Mouse (Mus musculus): ENCODE data around the gene Atg9a. TPM values are rescaled to one million over a fixed set of nuclear protein-coding genes. Genes with fewer than 3 reads are reported as not detected.

The Atg9a gene
- polyA plus RNA-seq, 1 experiment from 2014 or later, result 62.1 TPM

DNA sequence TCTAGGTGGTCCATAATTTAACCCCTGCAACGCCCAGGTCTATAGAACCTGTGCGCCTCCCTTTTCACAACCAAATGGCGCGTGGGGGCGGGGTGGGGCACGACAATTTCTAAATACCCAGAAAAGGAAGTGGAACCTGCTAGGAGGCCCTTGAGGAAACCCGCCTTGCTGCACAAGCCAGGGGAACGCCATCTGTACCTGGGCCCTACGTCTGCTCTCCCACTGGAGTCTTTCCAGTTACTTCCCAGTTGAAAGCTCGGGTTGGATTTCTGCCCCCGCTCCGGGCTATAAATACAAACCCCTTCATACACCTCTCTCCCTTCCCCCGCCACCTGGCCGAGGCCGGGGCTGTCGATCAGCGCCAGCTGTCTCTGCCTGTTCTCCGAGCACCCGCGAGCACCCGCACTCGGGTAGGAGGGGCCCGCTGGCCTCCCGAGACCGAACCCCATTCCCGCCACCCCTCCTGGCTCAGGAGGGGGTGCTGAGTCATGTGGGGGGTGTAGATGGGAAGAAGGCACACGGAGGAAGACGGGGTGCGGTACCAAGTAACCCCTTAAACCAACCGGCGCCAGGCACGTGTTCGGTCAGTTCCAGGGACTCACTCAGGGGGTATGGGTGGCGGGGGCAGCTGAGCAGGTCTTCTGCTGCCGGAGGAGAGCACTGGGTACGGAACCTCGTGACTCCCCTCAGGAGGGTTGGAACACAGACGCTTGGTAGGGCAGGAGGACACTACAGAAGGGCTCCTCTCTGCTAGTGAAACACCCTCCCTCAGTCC lies 26.4 kb upstream of the Atg9a start:
- WGBS, result 4% methylated on average over 36 of the region's 38 CpGs
- peaks cover 16% of the 10 kb centered on the region for H3K27me3 ChIP-seq (replicated peaks; ENCODE audit: control insufficient read depth, insufficient read depth, low read length)
- H3K27ac ChIP-seq (ENCODE audit: low read depth, low read length), result no peak overlapping the region

DNA sequence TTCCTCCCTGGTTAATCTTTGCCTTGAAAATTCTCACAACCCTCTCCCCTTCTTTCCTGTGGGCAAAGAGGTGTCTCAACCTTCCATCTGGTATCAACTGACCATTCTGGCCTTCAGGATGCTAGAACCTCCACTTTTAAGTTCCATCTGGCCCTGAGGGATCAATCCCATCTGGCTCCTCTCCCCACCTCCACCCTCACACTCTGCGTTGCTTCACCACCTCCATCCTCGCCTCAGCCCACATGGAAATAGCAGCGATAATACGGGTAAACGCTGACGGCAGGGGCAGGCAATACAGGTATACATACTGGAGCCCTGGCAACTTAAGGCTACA lies 25.9 kb upstream of the Atg9a start:
- Histone ChIP-seq H3K27ac (ENCODE audit: low read depth, low read length) (no peak overlapping the region), H3K27me3 (replicated peaks; ENCODE audit: control insufficient read depth, insufficient read depth, low read length) (peaks cover 16% of the 10 kb centered on the region), H3K4me2 (ENCODE audit: low read length) (peak overlapping the region; percentile 89), H3K4me3 (ENCODE audit: low read length) (peak overlapping the region; percentile 56), H3K9me3 (ENCODE audit: control insufficient read depth, low read length) (no peaks in the 10 kb centered on the region), H3K9ac (ENCODE audit: low read depth, low read length) (no peak overlapping the region; the same call in 1 of the 2 replicates), H3K36me3 (ENCODE audit: control insufficient read depth, insufficient read depth, low read length) (peaks cover 19% of the 10 kb centered on the region), H3K4me1 (ENCODE audit: control insufficient read depth, insufficient read depth, low read depth, low read length) (peaks cover 10% of the 10 kb centered on the region)
- 6% methylated on average over 6 of the region's 6 CpGs for WGBS
- no peak for ATAC-seq

More for the DNA sequence above, 26.4 kb upstream of the Atg9a start:
- peaks cover 13% of the 10 kb centered on the region for H3K36me3 ChIP-seq (ENCODE audit: control insufficient read depth, insufficient read depth, low read length)
- peak overlapping the region; percentile 66 for H3K9ac ChIP-seq (ENCODE audit: low read depth, low read length)
- H3K4me1 ChIP-seq (ENCODE audit: control insufficient read depth, insufficient read depth, low read depth, low read length), result peaks cover 9% of the 10 kb centered on the region
- ATAC-seq, result peak; percentile 48
- no peaks in the 10 kb centered on the region for H3K9me3 ChIP-seq (ENCODE audit: control insufficient read depth, low read length)
- peak overlapping the region; percentile 89 for H3K4me2 ChIP-seq (ENCODE audit: low read length)
- H3K4me3 ChIP-seq (ENCODE audit: low read length), result peak overlapping the region; percentile 56

DNA sequence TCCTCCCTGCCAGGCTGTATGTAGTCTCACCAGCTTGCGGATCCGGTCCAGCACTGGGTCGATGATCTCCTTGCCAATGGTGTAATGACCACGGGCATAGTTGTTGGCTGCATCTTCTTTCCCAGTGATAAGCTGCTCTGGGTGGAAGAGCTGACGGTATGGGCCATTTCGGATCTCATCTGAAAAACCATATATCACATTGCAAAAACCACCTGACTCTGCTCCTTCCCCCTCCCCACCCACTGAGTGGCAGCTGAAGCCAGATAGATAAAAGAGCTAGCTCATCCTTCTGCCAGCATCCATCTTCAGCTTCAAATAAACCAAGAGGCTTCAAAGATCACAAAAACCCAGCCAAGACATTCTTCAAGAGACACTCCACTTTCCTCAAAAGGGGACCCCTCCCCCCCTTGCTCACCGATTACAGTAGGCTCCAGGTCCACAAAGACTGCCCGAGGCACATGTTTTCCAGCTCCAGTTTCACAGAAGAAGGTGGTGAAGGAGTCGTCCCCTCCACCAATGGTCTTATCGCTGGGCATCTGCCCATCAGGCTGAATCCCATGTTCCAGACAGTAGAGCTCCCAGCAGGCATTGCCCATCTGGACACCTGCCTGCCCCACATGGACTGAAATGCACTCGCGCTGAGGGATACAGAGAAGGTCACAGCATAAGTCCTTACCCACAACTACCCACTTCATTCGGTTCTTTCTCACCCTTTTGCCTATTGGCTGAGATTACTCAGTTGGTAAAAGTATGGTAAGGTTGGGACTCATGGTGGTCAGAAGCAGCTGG lies 25.0 kb upstream of the Atg9a start:
- Histone ChIP-seq H3K9me3 (ENCODE audit: control insufficient read depth, low read length) (no peaks in the 10 kb centered on the region), H3K9ac (ENCODE audit: low read depth, low read length) (no peak overlapping the region), H3K27ac (ENCODE audit: low read depth, low read length) (no peak overlapping the region), H3K4me2 (ENCODE audit: low read length) (no peak overlapping the region; the same call in 1 of the 2 replicates), H3K4me1 (ENCODE audit: control insufficient read depth, insufficient read depth, low read depth, low read length) (peaks cover 17% of the 10 kb centered on the region), H3K4me3 (ENCODE audit: low read length) (no peak overlapping the region), H3K27me3 (replicated peaks; ENCODE audit: control insufficient read depth, insufficient read depth, low read length) (peaks cover 16% of the 10 kb centered on the region), H3K36me3 (ENCODE audit: control insufficient read depth, insufficient read depth, low read length) (peaks cover 21% of the 10 kb centered on the region)
- 81% methylated on average over 13 of the region's 13 CpGs for WGBS
- ATAC-seq, result no peak

DNA sequence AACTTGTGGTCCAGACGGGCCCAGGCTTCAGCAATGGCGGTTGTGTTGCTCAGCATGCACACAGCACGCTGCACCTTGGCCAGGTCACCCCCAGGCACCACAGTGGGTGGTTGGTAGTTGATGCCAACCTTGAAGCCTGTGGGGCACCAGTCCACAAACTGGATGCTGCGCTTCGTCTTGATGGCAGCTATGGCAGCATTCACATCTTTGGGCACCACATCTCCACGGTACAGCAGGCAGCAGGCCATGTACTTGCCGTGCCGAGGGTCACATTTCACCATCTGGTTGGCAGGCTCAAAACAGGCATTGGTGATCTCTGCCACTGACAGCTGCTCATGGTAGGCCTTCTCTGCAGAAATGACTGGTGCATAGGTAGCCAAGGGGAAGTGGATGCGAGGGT lies 23.8 kb upstream of the Atg9a start:
- H3K27me3 ChIP-seq (replicated peaks; ENCODE audit: control insufficient read depth, insufficient read depth, low read length), result peaks cover 13% of the 10 kb centered on the region
- no peak overlapping the region for H3K4me3 ChIP-seq (ENCODE audit: low read length)
- H3K9me3 ChIP-seq (ENCODE audit: control insufficient read depth, low read length), result no peaks in the 10 kb centered on the region
- H3K4me2 ChIP-seq (ENCODE audit: low read length), result no peak overlapping the region
- no peak for ATAC-seq
- H3K4me1 ChIP-seq (ENCODE audit: control insufficient read depth, insufficient read depth, low read depth, low read length), result peaks cover 25% of the 10 kb centered on the region
- no peak overlapping the region for H3K9ac ChIP-seq (ENCODE audit: low read depth, low read length)
- H3K27ac ChIP-seq (ENCODE audit: low read depth, low read length), result no peak overlapping the region
- 92% methylated on average over 9 of the region's 9 CpGs for WGBS
- H3K36me3 ChIP-seq (ENCODE audit: control insufficient read depth, insufficient read depth, low read length), result peaks cover 21% of the 10 kb centered on the region

DNA sequence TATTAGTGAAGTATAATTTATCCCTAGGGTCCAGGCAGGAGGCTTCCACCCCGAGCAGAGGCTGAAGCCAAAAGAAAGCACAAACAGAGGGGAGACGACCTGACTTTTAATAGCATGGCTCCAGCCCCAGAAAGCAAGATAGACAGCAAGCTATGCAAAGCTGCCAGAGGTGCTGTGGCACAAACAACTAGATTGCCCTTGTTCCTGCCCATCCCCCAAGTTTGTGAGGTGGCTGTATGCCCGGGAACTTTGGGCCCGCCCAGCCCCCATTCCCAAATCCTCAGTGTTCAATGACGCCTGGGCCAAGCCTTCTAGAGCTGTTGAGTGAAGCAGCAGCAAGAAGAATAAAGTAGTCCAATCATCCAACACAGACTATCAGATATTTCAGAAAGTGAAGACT lies 22.9 kb upstream of the Atg9a start:
- no peak overlapping the region for H3K9ac ChIP-seq (ENCODE audit: low read depth, low read length)
- ATAC-seq, result no peak
- H3K27ac ChIP-seq (ENCODE audit: low read depth, low read length), result no peak overlapping the region
- H3K36me3 ChIP-seq (ENCODE audit: control insufficient read depth, insufficient read depth, low read length), result peaks cover 21% of the 10 kb centered on the region
- no peaks in the 10 kb centered on the region for H3K9me3 ChIP-seq (ENCODE audit: control insufficient read depth, low read length)
- peaks cover 30% of the 10 kb centered on the region for H3K4me1 ChIP-seq (ENCODE audit: control insufficient read depth, insufficient read depth, low read depth, low read length)
- WGBS, result 68% methylated on average over 5 of the region's 5 CpGs
- H3K4me2 ChIP-seq (ENCODE audit: low read length), result no peak overlapping the region
- peaks cover 7% of the 10 kb centered on the region for H3K27me3 ChIP-seq (replicated peaks; ENCODE audit: control insufficient read depth, insufficient read depth, low read length)
- no peak overlapping the region for H3K4me3 ChIP-seq (ENCODE audit: low read length)

DNA sequence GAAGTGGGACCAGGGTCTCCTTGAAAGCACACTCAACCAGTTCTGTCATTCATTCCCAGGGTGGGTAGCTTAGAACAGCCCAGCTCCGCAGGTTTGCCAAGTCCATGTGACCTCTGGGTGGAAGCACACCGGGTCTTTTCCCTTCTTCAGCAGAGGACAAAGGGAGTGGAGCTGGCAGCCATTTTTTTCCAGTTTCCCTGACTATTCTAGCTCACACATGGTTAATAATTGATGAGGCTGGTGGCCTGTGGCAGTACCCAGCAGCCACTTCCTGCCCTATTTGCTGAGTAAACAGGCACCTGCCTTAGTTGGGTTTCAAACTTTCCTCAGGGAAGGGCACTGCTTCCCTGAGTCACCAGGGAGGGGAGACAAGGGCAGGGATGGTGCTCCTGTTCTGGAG lies 22.4 kb upstream of the Atg9a start:
- peaks cover 7% of the 10 kb centered on the region for H3K27me3 ChIP-seq (replicated peaks; ENCODE audit: control insufficient read depth, insufficient read depth, low read length)
- peaks cover 33% of the 10 kb centered on the region for H3K4me1 ChIP-seq (ENCODE audit: control insufficient read depth, insufficient read depth, low read depth, low read length)
- no peak overlapping the region for H3K9ac ChIP-seq (ENCODE audit: low read depth, low read length)
- H3K4me3 ChIP-seq (ENCODE audit: low read length), result no peak overlapping the region
- no peak overlapping the region for H3K4me2 ChIP-seq (ENCODE audit: low read length)
- H3K27ac ChIP-seq (ENCODE audit: low read depth, low read length), result no peak overlapping the region; the same call in 1 of the 2 replicates
- ATAC-seq, result no peak
- H3K36me3 ChIP-seq (ENCODE audit: control insufficient read depth, insufficient read depth, low read length), result peaks cover 21% of the 10 kb centered on the region
- H3K9me3 ChIP-seq (ENCODE audit: control insufficient read depth, low read length), result no peaks in the 10 kb centered on the region
- 73% methylated on average over 2 of the region's 2 CpGs for WGBS

DNA sequence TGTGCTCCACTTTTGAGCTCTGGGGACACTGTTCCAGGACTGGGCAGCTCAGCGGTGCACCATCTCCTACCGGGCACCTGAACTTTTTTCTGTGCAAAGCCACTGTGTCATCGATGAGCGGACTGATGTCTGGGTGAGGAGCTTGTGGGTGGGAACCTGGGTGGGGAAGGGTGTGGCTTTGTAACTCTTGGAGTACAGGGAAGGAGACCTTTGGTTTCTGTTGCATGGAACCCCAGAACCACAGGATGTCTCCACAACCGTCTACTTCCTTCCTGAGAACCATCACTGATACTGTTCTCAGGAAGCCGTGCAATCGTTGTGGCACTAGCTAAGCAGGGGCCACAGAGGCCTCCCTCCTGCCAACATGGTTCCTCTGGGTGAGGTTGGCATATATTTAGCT lies 21.1 kb upstream of the Atg9a start:
- no peak for ATAC-seq
- Histone ChIP-seq H3K27me3 (replicated peaks; ENCODE audit: control insufficient read depth, insufficient read depth, low read length) (peaks cover 7% of the 10 kb centered on the region), H3K4me1 (ENCODE audit: control insufficient read depth, insufficient read depth, low read depth, low read length) (peaks cover 32% of the 10 kb centered on the region), H3K36me3 (ENCODE audit: control insufficient read depth, insufficient read depth, low read length) (peaks cover 21% of the 10 kb centered on the region), H3K27ac (ENCODE audit: low read depth, low read length) (no peak overlapping the region), H3K9ac (ENCODE audit: low read depth, low read length) (no peak overlapping the region), H3K9me3 (ENCODE audit: control insufficient read depth, low read length) (no peaks in the 10 kb centered on the region), H3K4me3 (ENCODE audit: low read length) (no peak overlapping the region), H3K4me2 (ENCODE audit: low read length) (no peak overlapping the region)
- WGBS, result 92% methylated on average over 7 of the region's 7 CpGs

DNA sequence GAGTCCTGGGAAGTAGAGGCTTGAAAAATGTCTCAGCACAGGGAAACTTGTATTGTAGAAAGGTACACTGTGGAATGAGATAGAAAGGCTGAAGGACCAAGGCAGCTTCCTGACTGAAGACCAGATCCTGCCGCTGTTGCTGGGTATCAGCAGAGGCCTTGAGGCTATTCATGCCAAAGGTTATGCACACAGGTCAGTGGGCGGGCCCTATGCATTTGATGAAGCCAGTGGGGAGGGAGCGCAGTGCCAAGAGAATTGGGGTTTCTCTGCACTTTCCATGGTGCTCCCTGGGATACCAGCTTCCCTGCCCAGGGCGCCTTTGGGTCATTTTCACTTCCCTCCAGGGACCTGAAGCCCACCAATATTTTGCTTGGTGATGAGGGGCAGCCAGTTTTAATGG lies 20.5 kb upstream of the Atg9a start:
- H3K36me3 ChIP-seq (ENCODE audit: control insufficient read depth, insufficient read depth, low read length), result peaks cover 21% of the 10 kb centered on the region
- no peak overlapping the region for H3K9ac ChIP-seq (ENCODE audit: low read depth, low read length)
- no peaks in the 10 kb centered on the region for H3K9me3 ChIP-seq (ENCODE audit: control insufficient read depth, low read length)
- H3K4me3 ChIP-seq (ENCODE audit: low read length), result no peak overlapping the region
- no peak overlapping the region for H3K4me2 ChIP-seq (ENCODE audit: low read length)
- peaks cover 31% of the 10 kb centered on the region for H3K4me1 ChIP-seq (ENCODE audit: control insufficient read depth, insufficient read depth, low read depth, low read length)
- H3K27me3 ChIP-seq (replicated peaks; ENCODE audit: control insufficient read depth, insufficient read depth, low read length), result peaks cover 7% of the 10 kb centered on the region
- ATAC-seq, result no peak
- WGBS, result 88% methylated on average over 4 of the region's 4 CpGs
- no peak overlapping the region for H3K27ac ChIP-seq (ENCODE audit: low read depth, low read length)

DNA sequence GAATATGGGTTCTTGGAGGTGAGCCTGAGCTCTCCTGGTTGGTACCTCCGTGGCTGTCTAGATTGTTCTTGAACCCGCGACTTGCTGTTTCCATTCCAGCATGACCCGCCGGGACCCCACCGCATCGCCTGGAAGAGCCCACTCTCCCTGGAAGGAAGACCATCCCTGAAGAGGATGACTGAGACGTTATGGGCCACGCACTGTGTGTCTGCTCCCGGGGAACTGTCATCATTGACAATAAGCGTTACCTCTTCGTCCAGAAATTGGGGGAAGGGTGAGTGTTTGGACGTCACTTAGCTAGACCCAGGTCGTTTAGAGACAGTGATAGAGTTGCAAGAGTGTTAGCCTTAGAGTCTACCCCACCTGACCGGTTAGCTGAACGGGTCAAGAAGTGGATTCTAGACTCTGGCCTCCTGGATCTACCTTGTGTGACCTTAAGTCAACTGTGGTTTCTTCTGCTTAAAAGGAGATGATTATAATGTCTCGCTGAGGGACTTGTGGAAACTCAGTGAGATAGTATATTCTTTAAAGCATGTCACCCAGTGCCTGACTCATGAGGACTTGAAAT lies 19.2 kb upstream of the Atg9a start:
- H3K4me2 ChIP-seq (ENCODE audit: low read length), result peak overlapping the region; percentile 93
- H3K4me1 ChIP-seq (ENCODE audit: control insufficient read depth, insufficient read depth, low read depth, low read length), result peaks cover 31% of the 10 kb centered on the region
- peak; percentile 21 for ATAC-seq
- H3K9ac ChIP-seq (ENCODE audit: low read depth, low read length), result peak overlapping the region; percentile 80
- peaks cover 21% of the 10 kb centered on the region for H3K36me3 ChIP-seq (ENCODE audit: control insufficient read depth, insufficient read depth, low read length)
- no peaks in the 10 kb centered on the region for H3K9me3 ChIP-seq (ENCODE audit: control insufficient read depth, low read length)
- H3K27me3 ChIP-seq (replicated peaks; ENCODE audit: control insufficient read depth, insufficient read depth, low read length), result no peaks in the 10 kb centered on the region; the same call in 1 of the 2 replicates
- no peak overlapping the region for H3K27ac ChIP-seq (ENCODE audit: low read depth, low read length)
- H3K4me3 ChIP-seq (ENCODE audit: low read length), result peak overlapping the region; percentile 59
- WGBS, result 11% methylated on average over 17 of the region's 17 CpGs

Data from hindbrain, embryonic 16.5 days (tissue).